Mouse (Mus musculus): ENCODE data around the gene Pcmtd2. TPM values are rescaled to one million over a fixed set of nuclear protein-coding genes. Genes with fewer than 3 reads are reported as not detected.
"Not testable (repeated sequence)": the region's sequence is repeated elsewhere in the genome, so short reads cannot be mapped to it uniquely, and the experiment has no call there.

The Pcmtd2 gene
- 25.6 and 29.1 TPM in 2 replicates for polyA plus RNA-seq (2015; fragmentation: Nextera tagmentation; extraction: Ambion mirVana)

- peak; percentile 99 for ATAC-seq
- peak within 1 kb of the TSS; percentile 87 for H3K4me2 ChIP-seq (ENCODE audit: low read depth, low read length)
- H3K27ac ChIP-seq (ENCODE audit: low read length), result peak within 1 kb of the TSS; percentile 78
- H3K9ac ChIP-seq (ENCODE audit: low read depth, low read length), result peak within 1 kb of the TSS; percentile 82
- under 1% methylated on average over 35 of the region's 35 CpGs for WGBS
- H3K4me3 ChIP-seq (ENCODE audit: low read length), result peak within 1 kb of the TSS; percentile 76
- no peaks in the 10 kb centered on the region; the same call in 1 of the 2 replicates for H3K27me3 ChIP-seq (replicated peaks; ENCODE audit: control insufficient read depth, insufficient read depth, low read length)
- H3K36me3 ChIP-seq (ENCODE audit: control insufficient read depth, insufficient read depth, low read length), result no peaks in the 10 kb centered on the region
- H3K4me1 ChIP-seq (ENCODE audit: control insufficient read depth, insufficient read depth, low read length), result peaks cover 8% of the 10 kb centered on the region
- H3K9me3 ChIP-seq (ENCODE audit: control insufficient read depth, low read length), result no peaks in the 10 kb centered on the region
Observed at GRCm38 (mm10) chr2:181837372-181838292, at the start of gene Pcmtd2. TSS of gene Pcmtd2 (plus strand) at chr2:181837854.

- 76% methylated on average over 6 of the region's 6 CpGs for WGBS
- Histone ChIP-seq H3K4me2 (ENCODE audit: low read depth, low read length) (no peak overlapping the region), H3K9ac (ENCODE audit: low read depth, low read length) (no peak overlapping the region), H3K27ac (ENCODE audit: low read length) (no peak overlapping the region), H3K4me1 (ENCODE audit: control insufficient read depth, insufficient read depth, low read length) (no peaks in the 10 kb centered on the region), H3K9me3 (ENCODE audit: control insufficient read depth, low read length) (no peaks in the 10 kb centered on the region), H3K27me3 (replicated peaks; ENCODE audit: control insufficient read depth, insufficient read depth, low read length) (no peaks in the 10 kb centered on the region), H3K36me3 (ENCODE audit: control insufficient read depth, insufficient read depth, low read length) (no peaks in the 10 kb centered on the region), H3K4me3 (ENCODE audit: low read length) (no peak overlapping the region)
- ATAC-seq, result no peak
Observed at GRCm38 (mm10) chr2:181789396-181789795, 48.3 kb upstream of the Pcmtd2 start.

- not testable (repeated sequence) for H3K9me3 ChIP-seq (ENCODE audit: control insufficient read depth, low read length); H3K27ac ChIP-seq (ENCODE audit: low read length); ATAC-seq; H3K36me3 ChIP-seq (ENCODE audit: control insufficient read depth, insufficient read depth, low read length); H3K9ac ChIP-seq (ENCODE audit: low read depth, low read length); H3K4me2 ChIP-seq (ENCODE audit: low read depth, low read length); H3K27me3 ChIP-seq (replicated peaks; ENCODE audit: control insufficient read depth, insufficient read depth, low read length); H3K4me1 ChIP-seq (ENCODE audit: control insufficient read depth, insufficient read depth, low read length); H3K4me3 ChIP-seq (ENCODE audit: low read length)
- WGBS, result 80% methylated on average over 8 of the region's 8 CpGs
Observed at GRCm38 (mm10) chr2:181793186-181793585, 44.5 kb upstream of the Pcmtd2 start.

- Histone ChIP-seq H3K27me3 (replicated peaks; ENCODE audit: control insufficient read depth, insufficient read depth, low read length) (no peaks in the 10 kb centered on the region), H3K4me3 (ENCODE audit: low read length) (no peak overlapping the region), H3K36me3 (ENCODE audit: control insufficient read depth, insufficient read depth, low read length) (no peaks in the 10 kb centered on the region), H3K27ac (ENCODE audit: low read length) (no peak overlapping the region), H3K4me1 (ENCODE audit: control insufficient read depth, insufficient read depth, low read length) (no peaks in the 10 kb centered on the region), H3K4me2 (ENCODE audit: low read depth, low read length) (no peak overlapping the region), H3K9me3 (ENCODE audit: control insufficient read depth, low read length) (no peaks in the 10 kb centered on the region), H3K9ac (ENCODE audit: low read depth, low read length) (no peak overlapping the region)
- WGBS, result 67% methylated on average over 3 of the region's 3 CpGs
- ATAC-seq, result no peak
Observed at GRCm38 (mm10) chr2:181795641-181796130, 42.0 kb upstream of the Pcmtd2 start.

GRCm38 (mm10) chr2:181797672-181798071 is 40.0 kb upstream of the Pcmtd2 start:
- Histone ChIP-seq H3K4me3 (ENCODE audit: low read length) (no peak overlapping the region), H3K4me1 (ENCODE audit: control insufficient read depth, insufficient read depth, low read length) (no peaks in the 10 kb centered on the region), H3K9ac (ENCODE audit: low read depth, low read length) (no peak overlapping the region), H3K27me3 (replicated peaks; ENCODE audit: control insufficient read depth, insufficient read depth, low read length) (no peaks in the 10 kb centered on the region), H3K27ac (ENCODE audit: low read length) (no peak overlapping the region), H3K36me3 (ENCODE audit: control insufficient read depth, insufficient read depth, low read length) (no peaks in the 10 kb centered on the region), H3K4me2 (ENCODE audit: low read depth, low read length) (no peak overlapping the region), H3K9me3 (ENCODE audit: control insufficient read depth, low read length) (no peaks in the 10 kb centered on the region)
- ATAC-seq, result no peak
- 77% methylated on average over 8 of the region's 8 CpGs for WGBS

- Histone ChIP-seq H3K4me3 (ENCODE audit: low read length) (no peak overlapping the region), H3K4me1 (ENCODE audit: control insufficient read depth, insufficient read depth, low read length) (no peaks in the 10 kb centered on the region), H3K9ac (ENCODE audit: low read depth, low read length) (no peak overlapping the region), H3K4me2 (ENCODE audit: low read depth, low read length) (no peak overlapping the region), H3K36me3 (ENCODE audit: control insufficient read depth, insufficient read depth, low read length) (no peaks in the 10 kb centered on the region), H3K27me3 (replicated peaks; ENCODE audit: control insufficient read depth, insufficient read depth, low read length) (no peaks in the 10 kb centered on the region; the same call in 1 of the 2 replicates), H3K9me3 (ENCODE audit: control insufficient read depth, low read length) (no peaks in the 10 kb centered on the region), H3K27ac (ENCODE audit: low read length) (no peak overlapping the region)
- 74% methylated on average over 2 of the region's 2 CpGs for WGBS
- no peak for ATAC-seq
Observed at GRCm38 (mm10) chr2:181829032-181829650, 8.5 kb upstream of the Pcmtd2 start.

- H3K27me3 ChIP-seq (replicated peaks; ENCODE audit: control insufficient read depth, insufficient read depth, low read length), result no peaks in the 10 kb centered on the region; the same call in 1 of the 2 replicates
- H3K4me2 ChIP-seq (ENCODE audit: low read depth, low read length), result no peak overlapping the region
- 84% methylated on average over 2 of the region's 2 CpGs for WGBS
- no peak for ATAC-seq
- no peak overlapping the region for H3K9ac ChIP-seq (ENCODE audit: low read depth, low read length)
- H3K4me1 ChIP-seq (ENCODE audit: control insufficient read depth, insufficient read depth, low read length), result peaks cover 4% of the 10 kb centered on the region; the same call in 1 of the 2 replicates
- no peak overlapping the region for H3K4me3 ChIP-seq (ENCODE audit: low read length)
- no peak overlapping the region for H3K27ac ChIP-seq (ENCODE audit: low read length)
- no peaks in the 10 kb centered on the region for H3K36me3 ChIP-seq (ENCODE audit: control insufficient read depth, insufficient read depth, low read length)
- H3K9me3 ChIP-seq (ENCODE audit: control insufficient read depth, low read length), result no peaks in the 10 kb centered on the region
Observed at GRCm38 (mm10) chr2:181832745-181833144, 4.9 kb upstream of the Pcmtd2 start.

- H3K9ac ChIP-seq (ENCODE audit: low read depth, low read length), result peak overlapping the region; percentile 82
- H3K27me3 ChIP-seq (replicated peaks; ENCODE audit: control insufficient read depth, insufficient read depth, low read length), result no peaks in the 10 kb centered on the region
- peaks cover 8% of the 10 kb centered on the region for H3K4me1 ChIP-seq (ENCODE audit: control insufficient read depth, insufficient read depth, low read length)
- no peaks in the 10 kb centered on the region for H3K9me3 ChIP-seq (ENCODE audit: control insufficient read depth, low read length)
- H3K27ac ChIP-seq (ENCODE audit: low read length), result no peak overlapping the region
- peak overlapping the region; percentile 59 for H3K4me2 ChIP-seq (ENCODE audit: low read depth, low read length)
- 0% methylated on average over 3 of the region's 3 CpGs for WGBS
- no peaks in the 10 kb centered on the region for H3K36me3 ChIP-seq (ENCODE audit: control insufficient read depth, insufficient read depth, low read length)
- H3K4me3 ChIP-seq (ENCODE audit: low read length), result peak overlapping the region; percentile 76
- ATAC-seq, result peak; percentile 21; the same call in 1 of the 2 replicates
Observed at GRCm38 (mm10) chr2:181838293-181838680, 633 bp downstream of the Pcmtd2 start.

GRCm38 (mm10) chr2:181845709-181846394 is 8.2 kb downstream of the Pcmtd2 start:
- Histone ChIP-seq H3K27me3 (replicated peaks; ENCODE audit: control insufficient read depth, insufficient read depth, low read length) (no peaks in the 10 kb centered on the region), H3K4me2 (ENCODE audit: low read depth, low read length) (no peak overlapping the region), H3K36me3 (ENCODE audit: control insufficient read depth, insufficient read depth, low read length) (0 out of 2 replicates have a peak, but pooled peaks cover 5% of the 10 kb centered on the region), H3K9me3 (ENCODE audit: control insufficient read depth, low read length) (no peaks in the 10 kb centered on the region), H3K27ac (ENCODE audit: low read length) (no peak overlapping the region), H3K9ac (ENCODE audit: low read depth, low read length) (no peak overlapping the region), H3K4me3 (ENCODE audit: low read length) (no peak overlapping the region), H3K4me1 (ENCODE audit: control insufficient read depth, insufficient read depth, low read length) (no peaks in the 10 kb centered on the region)
- 64% methylated on average over 5 of the region's 5 CpGs for WGBS
- peak; percentile 89 for ATAC-seq

Data from intestine, embryonic 16.5 days (tissue).